Mouse (Mus musculus) embryo, embryonic 11.5 days (tissue): ENCODE results near the gene Ttc17.
"Not testable (repeated sequence)": the region's sequence is repeated elsewhere in the genome, so short reads cannot be mapped to it uniquely, and the experiment has no call there.

ENCODE experiments used
- DNase-seq: peaks from one replicate; pipeline ENCODE4 v3.0.0-alpha.2; 2012; ENCODE audit warnings: low read depth, low spot score

Gene Ttc17

DNA sequence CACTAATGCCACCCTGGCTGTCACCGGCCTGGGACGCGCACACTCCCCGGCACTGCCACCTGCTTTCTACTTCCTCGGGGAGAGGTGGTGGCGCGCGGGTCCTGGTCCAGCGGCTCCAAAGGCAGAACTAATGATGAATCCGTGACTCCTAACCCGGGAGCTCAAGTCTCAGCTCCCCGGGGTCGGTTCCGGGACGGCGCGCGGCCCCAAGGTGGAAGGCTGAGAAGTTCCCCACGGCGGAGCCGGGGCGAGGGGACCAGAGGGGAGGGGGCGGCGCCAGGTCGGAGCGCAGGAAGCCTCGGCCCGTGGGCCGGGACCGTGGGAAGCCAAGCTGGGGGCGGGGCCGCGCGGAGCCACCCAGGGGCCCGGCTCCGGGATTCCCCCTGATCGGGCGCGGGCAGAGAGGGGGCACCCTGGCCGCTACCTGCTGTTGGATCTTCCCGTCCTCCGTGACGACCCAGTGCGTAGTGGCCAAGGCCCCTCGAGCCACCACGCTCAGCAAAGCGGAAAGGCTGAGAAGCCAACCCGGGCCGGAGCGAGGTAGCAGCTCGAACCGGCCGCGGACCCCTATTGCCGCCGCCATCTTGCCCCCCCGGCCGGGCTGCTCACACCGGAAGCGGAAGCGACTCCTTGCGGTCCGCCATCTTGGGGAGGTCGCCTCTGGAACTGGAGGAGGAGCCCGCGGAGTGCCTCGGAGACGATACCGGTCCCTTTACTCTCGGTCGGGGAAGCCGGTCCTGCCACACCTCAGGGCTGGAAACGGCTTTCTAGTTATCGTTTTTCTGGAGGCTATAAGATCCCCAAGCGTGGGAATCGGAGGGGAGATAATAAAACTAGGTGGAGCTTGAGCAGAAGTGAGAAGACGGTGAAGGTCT is at the start of gene Ttc17:
Gene Ttc17, minus strand, starts transcription at position 607 of the 875 bp plus-strand sequence.
- DNase-seq = peak; percentile 81

DNA sequence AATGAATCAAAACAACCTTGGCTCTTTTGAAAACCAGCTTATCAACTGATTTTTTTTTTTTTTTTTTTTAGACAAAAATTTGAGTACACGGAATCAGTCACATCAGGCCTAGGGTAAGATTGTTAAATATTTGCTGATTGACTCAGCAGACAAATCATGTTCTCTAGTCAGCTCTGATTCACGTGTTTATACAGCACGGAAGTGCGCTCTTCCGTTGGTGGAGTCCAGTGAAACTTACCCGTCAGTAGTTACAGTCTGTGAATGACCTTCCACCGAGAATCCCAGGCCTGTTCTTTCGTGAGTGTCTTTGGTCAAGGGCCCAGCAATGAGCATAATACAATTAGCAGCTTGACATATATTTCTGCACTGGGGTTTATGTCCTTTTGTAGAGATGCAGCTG is 43.2 kb upstream of the Ttc17 start:
- no peak for DNase-seq

DNA sequence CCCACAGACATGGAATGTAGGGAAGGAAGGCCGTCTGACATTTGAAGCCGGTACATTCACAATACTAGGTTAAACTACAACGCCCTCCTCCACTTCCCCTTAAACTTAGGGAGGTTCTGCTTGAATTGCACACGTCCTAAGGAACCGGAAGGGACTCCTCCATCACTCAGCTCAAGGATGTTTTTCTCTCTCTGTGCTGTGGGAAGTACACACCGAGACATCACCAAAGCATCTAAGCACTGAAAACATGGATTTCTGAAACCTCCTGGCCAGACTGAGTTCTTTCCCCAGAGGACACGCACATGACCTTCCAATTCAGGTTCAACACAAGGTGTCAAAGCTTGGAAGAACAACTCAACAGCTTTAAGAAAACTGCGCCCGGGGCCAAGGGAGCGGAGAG is 30.5 kb upstream of the Ttc17 start:
- no peak for DNase-seq

DNA sequence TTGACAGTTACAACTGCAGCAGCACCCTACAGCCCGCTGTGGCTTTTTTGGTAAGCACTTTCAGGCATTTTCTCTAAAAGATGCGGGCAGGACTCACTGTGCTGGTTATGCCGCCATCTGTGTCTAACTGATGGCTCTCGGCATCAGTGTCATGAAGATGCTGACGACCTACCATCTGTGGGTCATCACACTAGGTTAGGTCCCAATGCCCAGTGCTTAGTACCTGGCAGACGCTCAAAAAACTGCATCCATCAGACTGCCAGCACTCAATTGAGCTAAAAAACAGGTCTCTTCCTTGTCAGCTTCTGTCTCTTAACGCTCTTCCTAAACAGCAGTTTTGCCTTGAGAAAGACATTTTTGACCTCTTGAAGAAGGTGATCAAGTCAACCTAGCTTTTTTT is 29.0 kb upstream of the Ttc17 start:
- no peak for DNase-seq

DNA sequence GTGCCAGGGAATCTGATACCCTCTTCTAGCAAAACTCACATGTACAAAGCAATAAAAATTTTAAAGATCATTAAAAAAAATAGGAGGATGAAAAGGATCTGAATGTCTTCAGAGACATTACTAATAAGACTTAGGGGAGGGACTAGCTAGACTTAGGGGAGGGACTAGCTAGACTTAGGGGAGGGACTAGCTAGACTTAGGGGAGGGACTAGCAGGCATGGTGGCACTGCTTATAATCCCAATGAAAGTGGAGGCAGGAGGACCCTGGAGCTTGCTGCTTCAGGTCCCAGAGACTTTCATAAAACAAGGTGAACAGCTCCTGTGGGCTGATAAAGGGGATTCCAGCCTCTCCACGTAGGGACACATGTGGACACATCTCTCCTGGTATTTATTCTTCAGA is 28.3 kb upstream of the Ttc17 start:
- no peak for DNase-seq

DNA sequence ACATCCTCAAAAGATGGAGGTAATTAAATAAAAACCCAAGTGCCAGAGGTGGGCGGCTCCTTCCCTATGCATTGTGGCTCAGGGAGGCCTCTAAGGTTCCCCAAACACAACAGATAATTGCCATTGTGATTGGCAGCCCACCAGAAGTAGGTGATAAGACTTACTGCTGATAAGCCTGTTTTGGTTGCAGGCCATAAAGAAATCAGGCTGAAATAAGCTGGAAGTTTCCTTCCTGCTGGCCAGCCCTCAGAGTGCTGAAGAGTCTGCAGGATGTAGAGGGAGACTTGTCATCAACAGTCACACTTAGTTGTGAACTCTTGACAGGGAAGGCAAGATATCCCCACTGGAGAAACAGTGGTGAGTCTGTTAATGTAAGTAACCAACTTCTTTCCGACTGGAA is 25.7 kb upstream of the Ttc17 start:
- DNase-seq = no peak

DNA sequence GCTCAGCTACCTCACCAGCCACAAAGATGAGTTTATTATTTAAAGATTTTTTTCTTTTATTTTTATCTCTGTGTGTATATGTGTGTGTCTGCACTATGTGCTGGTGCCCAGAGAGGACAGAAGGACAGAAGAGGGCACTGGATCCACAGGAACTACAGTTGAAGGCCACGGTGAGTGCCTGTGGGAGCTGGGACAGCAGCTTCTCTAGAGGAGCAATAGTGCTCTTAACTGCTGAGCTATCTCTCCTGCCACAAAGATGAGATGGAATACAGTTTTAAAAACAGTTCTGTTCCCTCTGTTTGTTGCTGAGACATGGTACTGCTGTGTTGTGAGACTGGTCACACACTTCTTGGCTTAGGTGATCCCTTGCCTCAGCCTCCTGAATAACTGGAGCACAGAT is 22.0 kb upstream of the Ttc17 start:
- DNase-seq = no peak

DNA sequence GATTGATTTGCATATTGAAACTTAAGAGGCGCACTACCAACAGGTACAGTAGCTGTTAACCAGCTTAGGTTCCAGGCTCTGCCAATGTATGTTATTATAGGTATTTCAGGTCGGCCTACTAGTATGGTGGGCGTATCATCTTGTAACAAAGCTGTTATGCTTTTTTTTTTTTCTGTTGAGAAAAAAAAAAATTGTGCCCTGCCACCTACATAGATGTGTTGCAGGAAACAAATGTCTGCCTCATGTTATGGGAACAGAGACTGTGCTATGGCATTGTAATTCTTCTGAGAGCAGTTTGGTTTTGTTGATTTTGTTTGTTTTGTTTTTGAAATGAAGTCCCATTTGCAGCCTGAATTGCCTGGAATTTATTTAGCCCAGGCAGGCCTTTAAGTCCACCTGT is 952 bp upstream of the Ttc17 start:
- no peak for DNase-seq

DNA sequence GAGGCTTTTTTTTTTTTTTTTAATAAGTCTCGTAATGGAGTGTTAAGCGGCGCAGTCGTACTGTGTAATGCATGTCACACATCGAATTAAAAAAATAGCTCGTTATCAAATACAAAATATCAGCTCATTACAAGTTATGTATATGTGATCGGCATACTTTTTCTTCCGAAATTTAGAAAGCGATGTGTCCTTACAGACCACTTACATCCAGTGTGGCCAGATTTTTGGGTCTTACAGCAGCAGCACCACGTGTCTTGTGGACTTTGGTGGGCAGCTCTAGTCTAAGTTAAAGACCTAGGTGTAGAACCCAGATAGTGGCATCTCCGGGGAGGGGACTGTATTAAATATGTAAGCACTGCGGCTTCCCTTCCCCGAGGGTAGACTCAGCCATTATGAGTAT is 532 bp upstream of the Ttc17 start:
- no peak for DNase-seq

DNA sequence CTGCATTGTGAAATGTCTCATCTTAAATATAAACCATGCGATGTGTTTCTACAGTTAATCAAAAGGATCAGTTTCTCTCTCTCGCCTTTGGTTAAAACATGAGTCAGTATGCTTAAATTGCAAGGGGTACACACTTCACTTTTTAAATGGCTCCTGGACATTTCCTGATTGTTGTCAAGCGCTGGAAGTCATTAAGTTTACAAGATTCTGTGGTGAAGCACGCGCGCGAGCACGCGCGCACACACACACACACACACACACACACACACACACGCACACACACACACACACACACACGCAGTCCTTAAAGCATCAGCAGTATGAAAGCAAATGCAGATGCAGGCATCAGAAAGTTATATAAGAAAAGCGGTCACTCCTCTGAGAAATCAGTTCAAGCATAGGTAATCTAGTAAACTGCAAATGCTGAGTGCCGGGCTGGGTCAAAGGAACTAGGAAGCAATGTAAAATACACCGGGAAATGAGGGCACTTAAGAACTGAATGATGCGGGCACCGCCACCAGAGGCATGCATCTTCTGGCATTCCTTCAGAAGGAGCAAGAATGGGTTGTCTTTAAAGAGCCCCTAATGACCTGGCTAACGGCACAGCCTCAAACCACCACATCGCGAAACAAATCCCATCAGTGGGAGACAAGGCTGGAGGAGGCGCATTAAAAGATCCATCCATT is 949 bp downstream of the Ttc17 start:
- no peak for DNase-seq

DNA sequence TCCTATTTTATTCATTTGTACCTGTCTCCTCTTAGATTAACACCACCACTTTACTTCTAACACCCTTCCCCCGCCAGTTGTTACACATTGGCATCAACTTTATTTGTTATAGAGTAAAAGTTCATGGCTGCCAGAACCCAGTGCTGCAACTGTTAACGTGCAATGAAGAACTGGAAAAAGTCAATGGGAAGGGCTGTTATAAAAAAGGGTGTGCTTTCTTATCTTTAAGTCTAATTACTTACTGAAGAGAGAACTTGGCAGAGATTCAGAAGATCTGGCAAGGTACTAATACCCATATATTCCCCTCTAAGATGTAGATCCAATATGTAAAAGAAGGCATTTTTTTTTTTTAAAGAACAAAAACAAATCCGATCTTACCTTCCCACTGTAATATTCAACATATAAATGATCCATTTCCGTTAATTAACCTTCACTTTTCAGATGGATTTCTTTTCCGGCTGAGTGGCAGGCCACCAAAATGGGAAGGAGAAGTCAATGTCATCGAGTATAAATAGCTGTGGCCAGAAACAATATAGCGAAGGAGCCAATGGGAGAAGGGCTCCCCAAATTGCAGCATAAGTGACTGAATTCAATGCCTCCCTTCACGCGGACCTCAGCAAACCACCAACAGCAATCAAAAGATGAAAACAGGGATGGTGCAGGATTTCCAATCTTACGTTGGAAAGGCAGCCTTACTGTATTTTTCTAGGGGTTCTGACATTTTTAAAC is 1.8 kb downstream of the Ttc17 start:
- DNase-seq = no peak

DNA sequence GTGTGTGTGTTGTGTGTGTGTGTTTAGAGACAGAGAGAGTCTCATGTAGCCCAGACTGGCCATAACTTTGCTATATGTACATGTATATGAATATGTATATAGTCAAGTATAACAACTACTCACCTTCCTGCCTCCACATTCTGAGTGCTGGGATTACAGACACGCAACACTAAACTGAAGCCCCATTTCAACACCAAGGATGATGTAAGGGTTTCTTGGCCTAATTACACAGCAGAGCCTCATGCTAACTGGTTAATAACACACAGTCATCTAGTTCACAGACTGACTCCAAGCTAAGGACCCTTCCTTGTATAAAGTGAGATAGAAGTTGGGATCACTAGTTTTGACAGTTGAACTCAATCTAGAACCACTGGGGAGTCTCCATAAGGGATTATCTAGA is 3.9 kb downstream of the Ttc17 start:
- DNase-seq = no peak

DNA sequence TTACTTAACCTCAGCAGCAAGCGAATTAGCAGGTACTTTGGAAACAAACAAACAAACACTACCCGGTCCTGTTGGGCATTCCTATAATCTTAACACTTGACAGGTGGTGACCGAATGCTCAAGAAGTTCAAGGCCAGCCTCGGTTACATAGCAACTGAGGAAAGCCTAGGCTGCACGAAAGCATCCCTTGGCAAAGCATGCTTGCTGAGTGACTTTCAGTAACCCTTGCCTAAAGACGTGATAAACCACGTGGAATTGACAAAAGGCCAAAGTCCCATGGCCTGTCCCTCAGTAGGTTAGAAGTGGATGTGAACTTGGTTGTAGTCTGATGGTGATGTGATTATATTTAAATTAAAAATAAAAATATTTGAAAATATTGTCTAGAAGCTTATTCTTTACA is 4.4 kb downstream of the Ttc17 start:
- DNase-seq = no peak

DNA sequence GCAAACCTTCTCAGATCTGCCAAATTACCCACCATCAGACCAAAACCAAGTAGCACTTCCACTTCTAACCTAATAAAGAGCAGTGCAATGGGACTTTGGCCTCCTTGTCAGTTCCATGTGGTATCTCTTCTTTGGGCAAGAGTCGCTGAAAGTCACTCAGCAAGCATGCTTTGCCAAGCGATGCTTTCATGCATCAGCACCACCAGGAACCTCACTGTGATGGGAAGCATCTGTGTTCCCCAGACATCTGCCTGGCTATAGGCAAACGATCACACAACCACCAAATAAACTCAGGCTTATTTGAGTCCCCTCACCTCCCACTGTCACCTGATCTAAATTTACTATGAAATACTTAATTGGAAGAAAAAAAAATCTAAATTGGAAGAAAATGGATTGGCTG is 5.5 kb downstream of the Ttc17 start:
- no peak for DNase-seq

DNA sequence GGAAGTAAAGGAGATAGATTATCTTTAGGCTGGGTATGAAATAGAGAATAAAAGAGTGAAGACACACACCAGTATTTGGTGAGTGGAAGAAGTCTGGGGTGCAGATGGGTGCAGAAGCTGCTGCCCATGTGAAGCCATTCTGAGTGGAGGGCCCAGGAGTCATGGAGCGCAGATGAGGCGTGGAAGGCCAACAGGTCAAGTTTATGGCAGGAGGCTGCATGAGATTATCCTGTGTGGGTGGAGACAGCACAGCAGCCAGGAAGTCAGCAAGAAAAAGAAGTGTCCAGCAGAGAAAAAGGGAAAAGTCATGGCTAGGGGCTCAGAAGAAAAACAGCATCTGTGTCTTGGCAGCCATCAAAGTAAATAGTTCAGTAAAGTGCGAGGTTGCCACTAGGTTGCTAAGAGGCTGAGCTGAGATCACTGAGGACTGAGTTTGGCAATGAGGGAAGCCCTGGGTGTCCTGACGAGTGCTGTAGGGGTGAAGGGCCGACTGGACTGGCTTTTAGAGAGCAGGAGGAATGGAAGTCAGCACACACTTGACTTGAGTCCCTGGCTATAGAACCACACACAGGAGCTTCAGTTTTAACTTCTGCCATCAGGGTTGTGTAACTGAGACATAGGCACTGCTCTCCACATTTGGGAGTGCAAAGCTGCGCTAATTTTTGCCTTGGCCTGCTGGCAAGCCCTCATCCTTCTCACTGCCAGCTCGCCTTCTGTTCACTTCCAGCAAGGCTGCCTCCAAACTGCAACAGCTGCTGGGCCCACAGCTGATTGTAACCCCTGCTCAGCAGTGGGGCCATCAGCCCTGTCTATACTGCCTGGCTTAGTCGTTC is 8.1 kb downstream of the Ttc17 start:
- DNase-seq = no peak

DNA sequence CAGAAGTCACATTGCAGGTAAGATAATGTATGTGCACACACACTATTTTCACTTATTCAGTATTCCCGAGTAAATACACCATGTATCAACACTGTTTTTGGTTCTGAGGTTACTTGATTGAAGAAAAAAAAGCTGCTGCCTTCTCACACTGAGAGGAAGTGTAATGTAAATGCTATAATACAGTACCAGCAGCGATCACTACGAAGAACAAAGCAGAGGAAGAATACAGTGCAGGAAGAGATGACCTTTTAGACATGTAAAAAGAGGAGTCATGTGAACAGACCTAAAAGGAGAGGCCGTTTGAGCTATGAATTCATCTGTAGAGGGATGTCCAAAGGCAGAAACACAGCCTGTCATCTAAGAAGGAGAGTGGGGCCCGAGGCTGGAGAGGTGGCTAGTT is 9.0 kb downstream of the Ttc17 start:
- DNase-seq = no peak

DNA sequence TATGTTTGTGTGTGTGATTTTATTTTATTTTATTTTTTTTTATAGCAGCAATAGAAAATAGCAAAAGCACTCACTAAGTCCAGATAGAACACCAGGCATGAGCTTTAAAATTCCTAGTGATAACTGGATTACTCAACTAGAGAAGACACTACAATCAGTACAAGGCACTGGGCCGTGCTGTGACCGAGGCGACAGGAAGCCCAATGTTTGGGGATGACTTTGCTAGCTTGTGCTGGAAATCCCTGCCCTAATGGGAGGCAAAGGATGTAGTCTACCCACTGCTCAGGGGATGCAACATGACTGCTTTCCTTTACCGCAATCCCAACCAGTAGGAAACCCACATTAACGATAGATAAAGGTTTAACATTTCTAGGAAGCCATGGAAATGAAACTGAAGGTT is 10.2 kb downstream of the Ttc17 start:
- DNase-seq = no peak

DNA sequence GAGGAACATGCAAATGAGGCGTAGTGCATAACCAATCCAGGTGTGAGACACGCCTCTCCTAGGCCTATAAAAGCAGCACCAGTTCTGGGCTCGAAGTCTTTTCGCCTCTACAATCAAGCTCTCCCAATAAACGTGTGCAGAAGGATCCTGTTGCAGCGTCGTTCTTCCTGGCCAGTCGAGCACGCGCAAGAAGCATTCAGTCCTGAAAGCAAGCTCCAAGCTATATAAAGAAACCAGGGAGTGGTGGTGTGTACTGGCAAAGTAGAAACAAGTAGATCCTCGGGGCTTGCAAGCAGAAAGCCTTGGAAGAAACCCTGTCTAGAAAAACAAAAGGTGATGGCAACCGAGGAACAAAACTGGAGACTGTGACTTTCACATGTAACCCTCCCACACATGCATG is 15.4 kb downstream of the Ttc17 start:
- not testable (repeated sequence) for DNase-seq

DNA sequence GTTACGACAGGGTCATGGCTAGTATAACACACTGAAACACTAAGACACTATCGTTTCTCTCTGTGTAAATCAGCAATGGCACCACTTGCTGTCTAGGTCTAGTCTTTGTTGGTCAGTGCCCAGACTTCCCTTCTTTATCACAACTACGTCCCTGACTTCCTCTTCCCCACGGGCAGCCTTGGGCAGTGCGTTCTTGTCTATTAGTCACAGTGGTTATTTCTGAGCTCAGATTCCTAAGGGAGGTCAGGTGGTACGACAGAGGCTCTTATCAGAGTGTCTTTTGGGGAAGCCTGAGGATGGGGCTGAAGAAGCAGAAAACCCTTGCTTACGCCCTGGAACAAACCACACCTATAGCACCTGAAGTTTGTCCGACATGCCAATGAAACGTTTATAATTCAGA is 17.5 kb downstream of the Ttc17 start:
- DNase-seq = no peak

DNA sequence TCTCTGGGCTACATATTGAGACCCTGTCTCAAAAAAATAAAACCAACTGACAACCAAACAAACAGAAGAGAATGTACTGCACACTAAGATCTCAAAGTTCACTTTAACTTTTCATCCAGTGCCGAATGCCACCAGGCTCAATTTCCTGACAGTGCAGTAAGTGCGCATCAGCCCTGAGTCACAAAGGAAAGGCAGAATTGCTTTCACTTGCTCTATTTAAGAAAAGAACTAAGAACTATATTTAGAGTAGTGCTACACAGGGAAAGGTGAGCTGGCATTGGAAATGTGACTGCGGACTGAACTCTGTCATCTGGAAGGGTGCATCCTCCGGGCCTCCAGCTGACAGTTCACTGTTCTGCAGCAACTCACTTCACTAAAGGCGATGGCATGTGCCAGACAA is 18.6 kb downstream of the Ttc17 start:
- no peak for DNase-seq

DNA sequence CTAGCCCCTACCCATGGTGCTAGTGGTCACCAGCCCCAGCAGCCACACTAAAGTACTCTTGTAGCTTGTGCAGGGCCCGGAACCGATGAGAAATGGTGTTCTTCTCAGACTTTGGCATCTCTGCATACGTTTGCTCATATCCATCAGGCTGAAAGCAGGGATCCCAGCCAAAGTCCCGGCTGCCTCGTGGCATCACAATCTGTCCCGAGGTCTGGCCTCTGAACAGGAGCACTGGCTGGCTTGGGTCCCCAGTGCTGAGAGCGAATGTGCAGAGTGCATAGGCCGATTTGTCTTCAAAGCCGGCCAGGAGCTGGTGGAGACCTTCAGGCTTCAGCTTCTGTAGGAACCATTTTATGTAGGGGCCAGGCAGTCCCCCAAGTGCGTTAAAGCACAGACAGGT is 22.0 kb downstream of the Ttc17 start:
- DNase-seq = not testable (repeated sequence)
